Mouse (Mus musculus) gastrocnemius, postnatal 36 days (tissue): ENCODE data around the gene Coq9. TPM values are rescaled to one million over a fixed set of nuclear protein-coding genes. Genes with fewer than 3 reads are reported as not detected.
"Not testable (repeated sequence)": the region's sequence is repeated elsewhere in the genome, so short reads cannot be mapped to it uniquely, and the experiment has no call there.

Experiments
- DNase-seq, 2 experiments: peaks; one replicate each; pipeline ENCODE4 v3.0.0; 2022
- intact Hi-C: fragments of 180-260 bp; cut with DNase I; formaldehyde crosslinking; loops from one replicate; pipeline ENCODE4 v1.15.1; 2025
- total RNA-seq, 2 experiments: library from RNA; stranded (reverse); gene quantifications; 2 replicates each; pipeline ENCODE4 v1.2.3; 2021

Gene Coq9
- total RNA-seq, 2 experiments from 2014 or later: 411 to 443 TPM

GRCm38 (mm10) chr8:94817933-94818332 lies 20.2 kb upstream of the Coq9 start:
- intact Hi-C loops: loop anchor here (10.0 kb wide), 1 partner anchor 293 kb away; no protein-coding TSS in a partner anchor
- no peak for DNase-seq

- no peak for DNase-seq
- intact Hi-C loops: loop anchor here (5.0 to 10.0 kb wide), 3 partner anchors 38 to 295 kb away; partner anchors contain the start of gene Polr2c
Observed at GRCm38 (mm10) chr8:94819671-94820179, 18.4 kb upstream of the Coq9 start.

- no peak for DNase-seq
- intact Hi-C loops: loop anchor here (5.0 kb wide), 2 partner anchors 37 to 92 kb away; partner anchors contain the start of gene Polr2c
Observed at GRCm38 (mm10) chr8:94820553-94820952, 17.6 kb upstream of the Coq9 start.

- intact Hi-C loops: loop anchor here (5.0 kb wide), 2 partner anchors 36 to 91 kb away; partner anchors contain the start of gene Polr2c
- no peak for DNase-seq
Observed at GRCm38 (mm10) chr8:94821381-94821780, 16.7 kb upstream of the Coq9 start.

- intact Hi-C loops: loop anchor here (5.0 kb wide), 2 partner anchors 34 to 89 kb away; partner anchors contain the start of gene Polr2c
- peak; percentile 27 to 41 for DNase-seq
Observed at GRCm38 (mm10) chr8:94822637-94823560, 15.2 kb upstream of the Coq9 start.

GRCm38 (mm10) chr8:94825170-94825569 lies 13.0 kb upstream of the Coq9 start:
- intact Hi-C loops: no loop called here
- no peak for DNase-seq

GRCm38 (mm10) chr8:94826210-94826609 lies 11.9 kb upstream of the Coq9 start:
- intact Hi-C loops: no loop called here
- no peak for DNase-seq

- no peak for DNase-seq
- intact Hi-C loops: no loop called here
Observed at GRCm38 (mm10) chr8:94828284-94828683, 9.8 kb upstream of the Coq9 start.

- DNase-seq, intact Hi-C loops: not testable (repeated sequence)
Observed at GRCm38 (mm10) chr8:94833901-94834405, 4.2 kb upstream of the Coq9 start.

GRCm38 (mm10) chr8:94835751-94836150 lies 2.4 kb upstream of the Coq9 start:
- intact Hi-C loops, DNase-seq: not testable (repeated sequence)

- intact Hi-C loops: no loop called here
- DNase-seq: no peak
Observed at GRCm38 (mm10) chr8:94836456-94837240, 1.5 kb upstream of the Coq9 start.

- intact Hi-C loops: no loop called here
- DNase-seq: peak; percentile 73 to 77
Observed at GRCm38 (mm10) chr8:94838600-94838999, 479 bp downstream of the Coq9 start.

GRCm38 (mm10) chr8:94841183-94841582 lies 3.1 kb downstream of the Coq9 start:
- intact Hi-C loops: no loop called here
- DNase-seq: no peak

- no peak for DNase-seq
- intact Hi-C loops: no loop called here
Observed at GRCm38 (mm10) chr8:94850049-94850448, 11.9 kb downstream of the Coq9 start.

GRCm38 (mm10) chr8:94854761-94855160 lies 16.6 kb downstream of the Coq9 start:
- intact Hi-C loops: loop anchor here (5.0 kb wide), 1 partner anchor 32 kb away; no protein-coding TSS in a partner anchor
- DNase-seq: not testable (repeated sequence)

- intact Hi-C loops: loop anchor here (5.0 kb wide), 1 partner anchor 35 kb away; no protein-coding TSS in a partner anchor
- no peak for DNase-seq
Observed at GRCm38 (mm10) chr8:94857011-94857345, 18.9 kb downstream of the Coq9 start.

GRCm38 (mm10) chr8:94857346-94858173 lies 19.4 kb downstream of the Coq9 start, which contains the start of gene Polr2c:
Gene Polr2c, plus strand, starts transcription at chr8:94857450.
- intact Hi-C loops: loop anchor here (5.0 kb wide), 1 partner anchor 35 kb away; no protein-coding TSS in a partner anchor
- DNase-seq: peak; percentile 82 to 85

GRCm38 (mm10) chr8:94861352-94861910 lies 23.3 kb downstream of the Coq9 start:
- intact Hi-C loops: no loop called here
- DNase-seq: peak in 1 of 2 experiments; percentile 60
